Mouse (Mus musculus) heart, adult 2 months (tissue): ENCODE measurements around the gene Cd59b.

Experiments
- CTCF ChIP-seq: fragments of 200-600 bp; IDR thresholded peaks from 2 replicates; pipeline ENCODE4 v1.8.1; 2022; ENCODE audit warnings: antibody characterized with exemption, mild to moderate bottlenecking, moderate library complexity
- EP300 ChIP-seq: fragments of 200-500 bp; IDR thresholded peaks from 2 replicates; pipeline ENCODE4 v1.6.1; 2011; ENCODE audit warnings: low read depth, low read length, control low read depth; ENCODE audit not compliant: insufficient read depth
- POLR2A ChIP-seq: fragments of 200-500 bp; IDR thresholded peaks from 2 replicates; pipeline ENCODE4 v1.6.1; 2011; ENCODE audit warnings: mild to moderate bottlenecking, low read depth, low read length, control low read depth; ENCODE audit not compliant: insufficient read depth

- no peak for TF ChIP-seq CTCF
- TF ChIP-seq POLR2A: no peak
- 0 out of 2 replicates have a peak, but pooled peaks have one; percentile 42 for TF ChIP-seq EP300
Observed at GRCm38 (mm10) chr2:104035595-104035994, 34.1 kb upstream of the Cd59b start.
